Mouse (Mus musculus) mesoderm, embryonic 11.5 days (tissue): ENCODE data around the gene Gm11639.

ENCODE experiments used
- DNase-seq: peaks from one replicate; pipeline ENCODE4 v3.0.0-alpha.2; 2012; ENCODE audit warnings: low read depth, low spot score

The Gm11639 gene

GRCm38 (mm10) chr11:105153068-105153833 lies 467.7 kb downstream of the Gm11639 start:
- peak; percentile 86 for DNase-seq

GRCm38 (mm10) chr11:105155915-105156314 lies 470.4 kb downstream of the Gm11639 start:
- no peak for DNase-seq

- no peak for DNase-seq
Measured at GRCm38 (mm10) chr11:105156748-105157267, 471.3 kb downstream of the Gm11639 start.

- DNase-seq: no peak
Measured at GRCm38 (mm10) chr11:105158047-105158446, 472.5 kb downstream of the Gm11639 start.

- peak; percentile 37 for DNase-seq
Measured at GRCm38 (mm10) chr11:105159673-105160360, 474.3 kb downstream of the Gm11639 start.

- no peak for DNase-seq
Measured at GRCm38 (mm10) chr11:105161411-105161810, 475.9 kb downstream of the Gm11639 start.

- DNase-seq: no peak
Measured at GRCm38 (mm10) chr11:105164516-105165510, 479.3 kb downstream of the Gm11639 start.

- no peak for DNase-seq
Measured at GRCm38 (mm10) chr11:105166780-105167179, 481.3 kb downstream of the Gm11639 start.
